Mouse (Mus musculus) lung, postnatal 0 days (tissue): ENCODE results near the gene Bach2.

Source experiments
- CTCF ChIP-seq: IDR thresholded peaks from 2 replicates; pipeline ENCODE4 v1.5.1; 2016; ENCODE audit warnings: antibody characterized with exemption, mild to moderate bottlenecking
- EP300 ChIP-seq: IDR thresholded peaks from 2 replicates; pipeline ENCODE4 v1.6.1; 2016; ENCODE audit warnings: antibody characterized with exemption, mild to moderate bottlenecking, control low read depth

GRCm38 (mm10) chr4:32305683-32306082 is 67.1 kb downstream of the Bach2 start:
- TF ChIP-seq CTCF (no peak), EP300 (no peak)
